Mouse (Mus musculus) midbrain, embryonic 14.5 days (tissue): ENCODE data around the gene Pias3. TPM values are rescaled to one million over a fixed set of nuclear protein-coding genes. Genes with fewer than 3 reads are reported as not detected.

Experiments used
- ATAC-seq: fragments of 200-750 bp; cut with Nextera tagmentation; 2 replicates; pipeline ENCODE4 v1.8.0; 2017; ENCODE audit warnings: moderate number of reproducible peaks, moderate library complexity; ENCODE audit not compliant: low FRiP score, low TSS enrichment
- DNase-seq: peaks from one replicate; pipeline ENCODE4 v3.0.0-alpha.2; 2015
- H3K27ac ChIP-seq: fragments of 300-500 bp; sonication (generic); replicated peaks from 2 replicates; pipeline ENCODE4 v1.5.1; 2014; ENCODE audit warnings: mild to moderate bottlenecking, low read depth, low read length, moderate library complexity
- H3K27me3 ChIP-seq: fragments of 300-500 bp; sonication (generic); 2 replicates; pipeline ENCODE4 v1.6.1; 2014; ENCODE audit warnings: low read length, control low read depth, mixed read lengths; ENCODE audit not compliant: control insufficient read depth, insufficient read depth
- H3K36me3 ChIP-seq: fragments of 300-500 bp; sonication (generic); 2 replicates; pipeline ENCODE4 v1.6.1; 2014; ENCODE audit warnings: low read length, control low read depth; ENCODE audit not compliant: control insufficient read depth, insufficient read depth
- H3K4me1 ChIP-seq: fragments of 300-500 bp; sonication (generic); 2 replicates; pipeline ENCODE4 v1.6.1; 2014; ENCODE audit warnings: mild to moderate bottlenecking, antibody characterized with exemption, low read length, control low read depth; ENCODE audit not compliant: control insufficient read depth, insufficient read depth
- H3K4me2 ChIP-seq: fragments of 300-500 bp; sonication (generic); 2 replicates; pipeline ENCODE4 v1.6.1; 2014; ENCODE audit warnings: mild to moderate bottlenecking, low read length, moderate library complexity
- H3K4me3 ChIP-seq: fragments of 300-500 bp; sonication (generic); replicated peaks from 2 replicates; pipeline ENCODE4 v1.5.1; 2014; ENCODE audit warnings: low read depth, low read length
- H3K9ac ChIP-seq: fragments of 300-500 bp; sonication (generic); replicated peaks from 2 replicates; pipeline ENCODE4 v1.6.1; 2014; ENCODE audit warnings: mild to moderate bottlenecking, low read length, moderate library complexity
- H3K9me3 ChIP-seq: fragments of 300-500 bp; sonication (generic); 2 replicates; pipeline ENCODE4 v1.6.1; 2016; ENCODE audit warnings: low read length, control low read depth, mixed read lengths; ENCODE audit not compliant: control insufficient read depth
- WGBS: fragments of 180-500 bp; shearing (Covaris S2); extraction: QIAGEN DNeasy Blood & Tissue Kit; methylation state at CpG from one replicate; pipeline ENCODE4 v1.1.7; 2014; 5-methylcytosine and 5-hydroxymethylcytosine counted together
- polyA plus RNA-seq: library from polyadenylated mRNA; unstranded; fragments of >200 nt; fragmentation: Nextera tagmentation; extraction: Ambion mirVana; gene quantifications from 2 replicates; pipeline ENCODE4 v1.2.1, GENCODE M21; 2014

Gene Pias3
- polyA plus RNA-seq, 1 experiment from 2014 or later = 26.3 TPM

DNA sequence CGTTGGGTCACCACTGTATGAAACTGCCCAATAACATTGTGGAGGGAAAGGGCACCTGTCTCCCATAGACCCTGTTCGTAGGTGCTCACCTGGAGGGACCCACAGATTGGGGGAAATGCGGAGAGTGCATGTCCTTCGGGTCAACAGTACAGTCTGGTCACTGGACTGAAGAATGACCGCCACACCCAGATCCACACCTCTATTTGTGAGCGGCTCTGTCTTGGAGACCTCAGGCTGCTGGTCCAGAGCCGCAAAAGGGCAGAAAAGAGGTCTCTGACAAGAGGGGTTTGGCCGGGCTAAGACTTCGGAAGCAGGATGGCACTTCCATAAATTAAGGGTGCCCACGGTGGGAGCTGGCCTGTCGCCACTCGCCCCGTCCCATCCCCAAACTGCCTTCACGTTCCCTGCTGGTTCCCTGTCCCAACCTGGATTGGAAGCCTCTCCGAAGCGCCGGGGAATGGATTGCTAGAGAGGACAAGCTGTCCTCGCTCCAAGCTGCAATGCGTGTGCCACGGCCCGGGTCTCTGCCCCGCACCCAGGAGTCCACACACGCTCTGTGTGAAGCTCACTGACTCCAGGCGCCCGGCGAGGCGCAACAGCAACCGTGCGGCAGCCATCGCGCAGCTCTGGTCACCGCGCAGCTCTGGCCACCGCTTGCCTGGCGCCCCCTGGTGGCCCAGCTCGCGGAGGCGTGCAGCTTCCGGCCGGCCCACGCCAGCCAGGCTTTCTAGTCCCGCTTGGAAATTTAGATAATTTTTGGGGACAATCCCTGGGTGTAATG, 11.9 kb downstream of the Pias3 start, which contains the start of gene Nudt17:
Gene Nudt17, minus strand, starts transcription at position 660 of the 781 bp plus-strand sequence.
- DNase-seq (peak; percentile 92), ATAC-seq (peak; percentile 84)
- Histone ChIP-seq H3K4me1 (0 out of 2 replicates have a peak, but pooled peaks cover 4% of the 10 kb centered on the region), H3K9ac (peak within 1 kb of the TSS; percentile 64), H3K36me3 (peaks cover 49% of the 10 kb centered on the region), H3K9me3 (no peaks in the 10 kb centered on the region), H3K27me3 (peaks cover 5% of the 10 kb centered on the region; the same call in 1 of the 2 replicates), H3K4me3 (peak within 1 kb of the TSS; percentile 42), H3K27ac (no peak within 1 kb of the TSS), H3K4me2 (peak within 1 kb of the TSS; percentile 92)
- 5% methylated on average over 42 of the region's 42 CpGs for WGBS

DNA sequence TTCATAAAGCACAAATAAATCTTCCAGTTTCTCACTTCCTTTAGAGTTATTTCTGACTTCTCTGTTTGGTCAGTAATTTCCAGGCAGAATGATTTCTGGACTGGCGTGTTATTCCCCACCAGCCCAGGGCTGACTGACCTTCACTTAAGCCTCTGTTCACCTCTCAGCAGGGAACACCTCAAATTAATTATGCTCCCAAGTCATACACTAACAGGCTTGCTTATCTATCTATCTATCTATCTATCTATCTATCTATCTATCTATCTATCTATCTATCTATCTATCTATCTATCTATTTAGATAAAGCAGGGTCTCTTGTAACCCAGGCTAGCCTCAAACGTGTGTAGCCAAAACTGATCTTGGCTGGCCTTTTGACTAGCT, 12.5 kb downstream of the Pias3 start:
- 45% methylated on average over 2 of the region's 2 CpGs for WGBS
- Histone ChIP-seq H3K36me3 (peaks cover 49% of the 10 kb centered on the region), H3K4me2 (peak overlapping the region; percentile 92), H3K9me3 (no peaks in the 10 kb centered on the region), H3K9ac (peak overlapping the region; percentile 64; the same call in 1 of the 2 replicates), H3K4me3 (0 out of 2 replicates have a peak overlapping the region, but pooled peaks have one; percentile 42), H3K27ac (no peak overlapping the region), H3K4me1 (0 out of 2 replicates have a peak, but pooled peaks cover 4% of the 10 kb centered on the region), H3K27me3 (peaks cover 5% of the 10 kb centered on the region; the same call in 1 of the 2 replicates)
- DNase-seq (no peak), ATAC-seq (no peak)

DNA sequence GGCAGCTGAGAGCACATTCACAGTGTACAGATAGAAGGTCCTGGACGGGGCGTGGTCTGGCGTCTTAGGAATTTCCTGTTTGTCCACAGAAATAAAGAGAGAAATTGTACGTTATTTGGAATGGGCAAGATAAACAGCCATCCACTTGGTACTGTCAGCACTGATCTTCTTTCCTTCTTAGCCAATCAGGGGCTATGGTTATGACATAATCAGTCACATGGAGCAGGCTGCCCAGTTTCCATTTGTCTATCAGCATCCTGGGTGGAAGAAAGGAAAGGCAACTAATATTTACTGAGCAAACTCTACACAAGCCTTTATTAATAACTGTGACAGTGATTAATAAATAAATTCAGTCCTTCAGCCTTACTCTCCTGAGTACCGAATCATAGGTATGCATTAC, 18.1 kb downstream of the Pias3 start:
- 96% methylated on average over 5 of the region's 5 CpGs for WGBS
- no peak for DNase-seq
- H3K36me3 ChIP-seq = peaks cover 79% of the 10 kb centered on the region
- H3K4me1 ChIP-seq = no peaks in the 10 kb centered on the region
- H3K27ac ChIP-seq = no peak overlapping the region
- H3K9ac ChIP-seq = no peak overlapping the region
- H3K4me3 ChIP-seq = no peak overlapping the region
- no peaks in the 10 kb centered on the region for H3K27me3 ChIP-seq
- H3K4me2 ChIP-seq = no peak overlapping the region
- ATAC-seq = no peak
- no peaks in the 10 kb centered on the region for H3K9me3 ChIP-seq

DNA sequence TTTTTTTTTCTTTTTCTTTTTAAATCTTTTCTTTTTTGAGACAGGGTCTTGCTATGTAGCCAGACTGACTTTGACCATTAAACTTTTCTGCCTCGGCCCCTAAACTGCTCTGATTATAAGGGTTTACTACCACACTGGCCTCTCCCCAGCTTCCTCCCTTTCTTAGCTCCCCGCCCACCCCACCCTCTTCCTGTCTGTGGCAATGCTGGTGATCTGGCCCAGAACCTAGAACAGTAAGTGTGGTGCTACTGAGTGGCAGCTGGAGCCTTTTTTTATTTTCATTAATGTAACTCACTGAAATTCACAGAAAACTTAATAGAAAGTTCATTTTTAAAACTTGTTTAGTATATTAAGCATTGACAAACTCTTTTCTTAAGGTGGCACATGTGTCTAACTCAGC, 19.7 kb downstream of the Pias3 start:
- H3K4me1 ChIP-seq = no peaks in the 10 kb centered on the region
- DNase-seq = no peak
- H3K27me3 ChIP-seq = no peaks in the 10 kb centered on the region
- WGBS = 91% methylated on average over 2 of the region's 2 CpGs
- H3K4me3 ChIP-seq = no peak overlapping the region
- peaks cover 69% of the 10 kb centered on the region for H3K36me3 ChIP-seq
- H3K27ac ChIP-seq = no peak overlapping the region
- H3K9me3 ChIP-seq = no peaks in the 10 kb centered on the region
- no peak overlapping the region for H3K9ac ChIP-seq
- H3K4me2 ChIP-seq = no peak overlapping the region
- ATAC-seq = no peak

DNA sequence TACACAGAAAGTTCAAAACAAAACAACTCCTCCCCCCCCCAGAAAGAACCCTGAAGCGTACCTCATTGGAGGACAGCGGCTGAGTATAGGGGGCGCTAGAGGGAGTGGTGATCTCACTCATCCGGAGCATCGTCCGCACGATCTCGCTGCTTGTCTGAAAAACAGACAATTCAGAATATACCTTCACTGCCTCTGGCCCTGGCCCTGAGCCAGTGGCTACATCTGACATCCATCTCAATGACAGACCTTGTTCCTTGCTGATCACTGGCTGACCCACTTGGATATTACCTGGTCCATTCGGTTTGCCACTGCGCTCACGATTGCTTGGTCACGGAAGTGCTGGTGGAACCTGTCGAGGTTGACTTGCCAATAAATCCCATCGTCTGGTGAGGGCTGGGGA, 23.0 kb downstream of the Pias3 start:
- Histone ChIP-seq H3K4me1 (no peaks in the 10 kb centered on the region), H3K4me3 (no peak overlapping the region), H3K4me2 (no peak overlapping the region), H3K27me3 (no peaks in the 10 kb centered on the region), H3K36me3 (peaks cover 57% of the 10 kb centered on the region), H3K9ac (no peak overlapping the region), H3K27ac (no peak overlapping the region), H3K9me3 (no peaks in the 10 kb centered on the region)
- peak; percentile 66 for DNase-seq
- WGBS = 33% methylated on average over 14 of the region's 14 CpGs
- no peak for ATAC-seq

DNA sequence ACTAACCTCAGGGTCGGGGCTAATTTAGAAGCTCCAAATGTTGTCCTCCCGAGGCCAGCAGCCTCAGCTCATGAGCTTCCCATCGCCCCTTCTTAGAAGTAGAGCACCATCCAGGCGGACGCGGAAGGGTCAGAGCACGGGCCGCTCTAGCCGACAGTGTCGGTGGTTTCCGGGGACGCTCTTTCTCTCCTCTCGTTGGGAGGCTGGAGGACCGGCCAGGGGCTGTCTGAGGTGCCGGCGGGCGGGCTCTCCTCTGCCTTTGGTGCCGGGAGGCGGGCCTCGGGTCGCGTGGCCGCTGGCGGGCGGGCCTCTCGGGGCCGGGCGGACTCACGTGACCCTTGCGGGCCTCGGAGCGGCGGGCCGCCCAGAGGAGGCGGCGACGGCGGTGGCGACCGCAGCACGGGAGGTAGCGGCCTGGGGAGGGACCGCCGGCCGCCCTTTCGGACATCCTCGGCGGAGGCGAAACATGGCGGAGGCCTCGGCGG, 31.2 kb downstream of the Pias3 start, which contains the start of the genes Polr3c and Rnf115:
Gene Polr3c, minus strand, starts transcription at position 286 of the 485 bp plus-strand sequence.
Gene Rnf115, plus strand, starts transcription at position 322 of the 485 bp plus-strand sequence.
- Histone ChIP-seq H3K36me3 (peaks cover 15% of the 10 kb centered on the region), H3K4me3 (peak within 1 kb of the TSS; percentile 90), H3K9ac (peak within 1 kb of the TSS; percentile 86), H3K4me2 (peak within 1 kb of the TSS; percentile 79), H3K27me3 (no peaks in the 10 kb centered on the region), H3K9me3 (no peaks in the 10 kb centered on the region), H3K4me1 (peaks cover 31% of the 10 kb centered on the region), H3K27ac (peak within 1 kb of the TSS; percentile 84)
- WGBS = 0% methylated on average over 46 of the region's 52 CpGs
- DNase-seq (peak; percentile 95), ATAC-seq (peak; percentile 97)

DNA sequence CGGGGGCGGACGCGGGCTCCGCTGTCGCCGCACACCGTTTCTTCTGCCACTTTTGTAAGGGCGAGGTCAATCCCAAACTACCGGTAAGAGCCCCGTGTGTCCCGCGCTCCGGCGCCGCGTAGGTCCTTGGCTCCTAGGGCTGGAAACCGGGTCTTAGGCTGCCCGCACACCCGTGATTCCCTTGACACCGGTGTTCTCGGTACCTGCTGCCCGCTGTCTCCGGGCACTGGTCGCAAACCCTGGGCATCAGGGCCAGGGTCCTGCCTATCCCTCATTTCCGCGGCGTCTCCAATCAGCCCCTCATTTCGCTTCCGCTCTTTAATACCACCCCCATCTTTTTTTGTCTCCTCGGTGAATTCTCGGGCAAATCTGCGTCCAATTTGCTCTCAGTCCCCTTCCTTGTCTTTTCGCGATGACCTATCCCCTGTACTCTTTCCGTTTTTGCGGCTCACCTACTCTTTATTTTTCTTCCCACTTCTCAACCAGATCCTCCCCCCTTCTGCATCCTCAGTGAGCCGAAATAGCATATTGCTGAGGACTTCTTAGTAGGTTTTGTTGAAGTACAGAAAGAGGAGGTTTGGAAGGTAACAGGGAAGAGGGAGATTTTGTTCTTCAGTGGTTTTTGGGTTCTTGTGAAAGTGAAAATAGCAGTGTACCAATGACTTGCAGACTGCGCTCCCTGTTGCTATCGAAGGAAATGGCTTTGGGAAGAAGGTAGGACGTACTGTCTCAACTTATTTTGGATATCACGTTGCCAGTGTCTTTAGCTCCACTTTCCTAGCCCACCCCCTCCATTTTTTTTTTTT, 31.8 kb downstream of the Pias3 start:
- Histone ChIP-seq H3K36me3 (peaks cover 11% of the 10 kb centered on the region; the same call in 1 of the 2 replicates), H3K9ac (peak overlapping the region; percentile 86), H3K9me3 (no peaks in the 10 kb centered on the region), H3K27me3 (no peaks in the 10 kb centered on the region), H3K27ac (peak overlapping the region; percentile 84), H3K4me1 (peaks cover 31% of the 10 kb centered on the region), H3K4me3 (peak overlapping the region; percentile 90), H3K4me2 (peak overlapping the region; percentile 79)
- DNase-seq (no peak), ATAC-seq (peak; percentile 36)
- under 1% methylated on average over 42 of the region's 42 CpGs for WGBS

DNA sequence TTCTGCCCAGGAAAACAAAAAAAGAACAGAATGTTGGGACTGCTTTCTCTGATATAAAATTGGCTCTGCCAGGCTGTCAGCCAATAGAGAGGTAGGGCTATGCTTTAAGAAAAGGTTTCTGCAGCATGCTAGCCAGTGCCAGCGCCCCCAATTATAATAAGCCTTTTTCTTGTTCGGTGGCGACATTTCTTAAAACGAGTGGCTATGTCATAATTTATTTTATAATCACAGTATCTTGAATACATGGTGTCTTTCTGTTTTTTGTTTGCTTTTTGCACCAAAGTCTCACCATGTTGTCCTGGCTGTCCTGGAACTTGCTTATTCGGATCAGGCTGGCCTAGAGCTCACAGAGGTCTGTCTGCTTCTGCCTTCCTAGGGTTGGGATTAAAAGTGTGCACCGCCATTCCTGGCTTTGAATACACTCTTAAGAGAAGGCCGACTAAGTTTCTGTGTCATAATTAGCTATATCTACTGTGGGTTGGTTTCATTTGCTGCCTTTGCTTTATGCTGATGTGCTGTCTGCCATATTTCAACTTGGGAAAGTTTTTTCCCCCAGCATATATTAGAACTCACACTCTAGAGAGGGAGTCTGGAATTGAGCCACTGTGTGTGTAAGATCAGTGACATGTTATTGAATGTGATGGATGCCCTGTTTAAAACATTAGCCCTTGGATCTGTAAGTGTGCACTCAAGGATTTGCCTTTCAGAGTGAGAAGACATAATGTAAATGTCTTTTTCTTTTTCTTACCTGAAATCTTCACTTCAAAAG, 32.6 kb downstream of the Pias3 start:
- ATAC-seq (no peak), DNase-seq (no peak)
- Histone ChIP-seq H3K9me3 (no peaks in the 10 kb centered on the region), H3K9ac (peak overlapping the region; percentile 86; the same call in 1 of the 2 replicates), H3K4me2 (peak overlapping the region; percentile 79), H3K4me1 (peaks cover 31% of the 10 kb centered on the region), H3K27me3 (no peaks in the 10 kb centered on the region), H3K36me3 (0 out of 2 replicates have a peak, but pooled peaks cover 6% of the 10 kb centered on the region), H3K27ac (no peak overlapping the region), H3K4me3 (peak overlapping the region; percentile 90)
- 39% methylated on average over 7 of the region's 7 CpGs for WGBS
